Mouse (Mus musculus) liver, postnatal 0 days (tissue): ENCODE measurements at regions not wholly inside any gene's neighbourhood (a gene's known extent, or its start where the extent isn't known, plus 50 kb on each side); places are given as distances from the start of the nearest gene placed in this dataset.
A peak's percentile ranks its signal among the peaks of the same experiment; 100 is the strongest.

Experiments used
- ATAC-seq: fragments of 200-750 bp; cut with Nextera tagmentation; 2 replicates; pipeline ENCODE4 v1.8.0; 2017; ENCODE audit warnings: mild to moderate bottlenecking, moderate library complexity
- DNase-seq: peaks from one replicate; pipeline ENCODE4 v3.0.0-alpha.2; 2016
- H3K27ac ChIP-seq: fragments of 300-500 bp; sonication (generic); 2 replicates; pipeline ENCODE4 v1.5.1; 2014; ENCODE audit warnings: antibody characterized with exemption, moderate library complexity, mild to moderate bottlenecking, low read depth
- H3K27me3 ChIP-seq: fragments of 300-500 bp; sonication (generic); 2 replicates; pipeline ENCODE4 v1.6.1; 2014; ENCODE audit warnings: low read length, control low read depth, mixed read lengths; ENCODE audit not compliant: insufficient read depth
- H3K36me3 ChIP-seq: fragments of 300-500 bp; sonication (generic); replicated peaks from 2 replicates; pipeline ENCODE4 v1.6.1; 2014; ENCODE audit warnings: mild to moderate bottlenecking, control low read depth, low read length, moderate library complexity, mixed read lengths; ENCODE audit not compliant: insufficient read depth
- H3K4me1 ChIP-seq: fragments of 300-500 bp; sonication (generic); 2 replicates; pipeline ENCODE4 v1.6.1; 2014; ENCODE audit warnings: antibody characterized with exemption, mild to moderate bottlenecking, control low read depth; ENCODE audit not compliant: insufficient read depth
- H3K4me2 ChIP-seq: fragments of 300-500 bp; sonication (generic); 2 replicates; pipeline ENCODE4 v1.6.1; 2014; ENCODE audit warnings: low read depth, mild to moderate bottlenecking, low read length, moderate library complexity, mixed read lengths
- H3K4me3 ChIP-seq: fragments of 300-500 bp; sonication (generic); 2 replicates; pipeline ENCODE4 v1.5.1; 2014; ENCODE audit warnings: low read depth, low read length
- H3K9ac ChIP-seq: fragments of 300-500 bp; sonication (generic); replicated peaks from 2 replicates; pipeline ENCODE4 v1.6.1; 2014; ENCODE audit warnings: mild to moderate bottlenecking, moderate library complexity
- H3K9me3 ChIP-seq: fragments of 300-500 bp; sonication (generic); 2 replicates; pipeline ENCODE4 v1.6.1; 2016; ENCODE audit warnings: mild to moderate bottlenecking, control low read depth, low read length, mixed read lengths
- CTCF ChIP-seq: sonication (generic); IDR thresholded peaks from 2 replicates; pipeline ENCODE4 v1.5.1; 2016; ENCODE audit warnings: antibody characterized with exemption, low read depth
- EP300 ChIP-seq: IDR thresholded peaks from 2 replicates; pipeline ENCODE4 v1.6.1; 2016; ENCODE audit warnings: antibody characterized with exemption, low read depth, mild to moderate bottlenecking
- WGBS: fragments of 180-500 bp; shearing (Covaris S2); extraction: QIAGEN DNeasy Blood & Tissue Kit; methylation state at CpG from one replicate; pipeline ENCODE4 v1.1.7; 2014; ENCODE audit not compliant: insufficient replicate concordance; 5-methylcytosine and 5-hydroxymethylcytosine counted together

GRCm38 (mm10) chr5:18916688-18917285 lies 310.0 kb upstream of the Magi2 start:
- no peaks in the 10 kb centered on the region for H3K36me3 ChIP-seq
- DNase-seq (no peak), ATAC-seq (no peak)
- H3K9ac ChIP-seq = no peak overlapping the region
- H3K4me2 ChIP-seq = no peak overlapping the region
- no peak overlapping the region for H3K4me3 ChIP-seq
- no peaks in the 10 kb centered on the region for H3K27me3 ChIP-seq
- no peak overlapping the region for H3K27ac ChIP-seq
- H3K9me3 ChIP-seq = no peaks in the 10 kb centered on the region
- TF ChIP-seq EP300 (no peak), CTCF (peak; percentile 33)
- WGBS = 41% methylated on average over 7 of the region's 7 CpGs
- no peaks in the 10 kb centered on the region for H3K4me1 ChIP-seq

DNA sequence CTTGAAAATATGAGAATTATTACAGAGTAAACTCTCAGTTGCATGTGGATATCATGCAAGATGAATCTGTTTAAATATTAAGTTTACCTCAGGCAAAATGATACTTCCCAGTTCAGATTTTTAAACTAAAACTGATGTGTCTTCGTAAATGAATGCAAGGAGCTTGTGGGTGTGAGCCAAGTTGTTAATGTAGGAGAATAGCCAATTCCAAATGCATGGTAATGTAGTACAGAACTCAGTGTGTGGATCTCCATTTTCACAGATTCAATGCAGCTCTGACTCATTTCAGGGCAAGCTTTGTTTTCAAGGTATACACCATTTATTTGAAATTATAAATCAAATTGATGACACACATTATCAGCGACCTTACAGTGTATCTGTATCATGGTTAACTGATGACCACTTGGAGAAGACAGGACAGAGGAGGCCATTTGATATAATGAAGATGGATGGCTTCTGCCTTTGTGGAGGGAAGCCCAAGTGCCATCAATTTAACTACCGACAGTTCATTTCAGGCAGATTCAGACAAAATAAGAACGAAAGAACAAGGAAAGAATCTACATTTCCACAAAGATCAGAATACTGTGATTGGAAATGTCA lies 272.9 kb upstream of the Magi2 start:
- 60% methylated on average over 4 of the region's 4 CpGs for WGBS
- Histone ChIP-seq H3K4me1 (no peaks in the 10 kb centered on the region), H3K36me3 (no peaks in the 10 kb centered on the region), H3K9ac (no peak overlapping the region), H3K27ac (no peak overlapping the region), H3K9me3 (no peaks in the 10 kb centered on the region), H3K4me2 (no peak overlapping the region), H3K27me3 (no peaks in the 10 kb centered on the region), H3K4me3 (no peak overlapping the region)
- DNase-seq (no peak), ATAC-seq (no peak)
- TF ChIP-seq EP300 = no peak
- no peak for TF ChIP-seq CTCF
